Mouse (Mus musculus) intestine, embryonic 14.5 days (tissue): ENCODE data around the gene Cbx7. TPM values are rescaled to one million over a fixed set of nuclear protein-coding genes. Genes with fewer than 3 reads are reported as not detected.

ENCODE experiments used
- ATAC-seq: fragments of 200-750 bp; cut with Nextera tagmentation; replicated peaks from 2 replicates; pipeline ENCODE4 v1.8.0; 2017; ENCODE audit warnings: low read depth, moderate number of reproducible peaks, moderate TSS enrichment, moderate library complexity; ENCODE audit not compliant: low FRiP score, low TSS enrichment
- DNase-seq: peaks from one replicate; pipeline ENCODE4 v3.0.0-alpha.2; 2018; ENCODE audit warnings: low spot score
- H3K27ac ChIP-seq: fragments of 300-500 bp; sonication (generic); 2 replicates; pipeline ENCODE4 v1.5.1; 2014; ENCODE audit warnings: low read depth, mild to moderate bottlenecking, control low read depth
- H3K27me3 ChIP-seq: fragments of 300-500 bp; sonication (generic); replicated peaks from 2 replicates; pipeline ENCODE4 v1.6.1; 2014; ENCODE audit warnings: low read length, control low read depth; ENCODE audit not compliant: control insufficient read depth, insufficient read depth
- H3K36me3 ChIP-seq: fragments of 300-500 bp; sonication (generic); 2 replicates; pipeline ENCODE4 v1.6.1; 2014; ENCODE audit warnings: low read length, control low read depth; ENCODE audit not compliant: control insufficient read depth, insufficient read depth
- H3K4me1 ChIP-seq: fragments of 300-500 bp; sonication (generic); replicated peaks from 2 replicates; pipeline ENCODE4 v1.6.1; 2014; ENCODE audit warnings: low read length, control low read depth, mixed read lengths; ENCODE audit not compliant: control insufficient read depth, insufficient read depth
- H3K4me2 ChIP-seq: fragments of 300-500 bp; sonication (generic); 2 replicates; pipeline ENCODE4 v1.6.1; 2014; ENCODE audit warnings: low read length
- H3K4me3 ChIP-seq: fragments of 300-500 bp; sonication (generic); 2 replicates; pipeline ENCODE4 v1.5.1; 2014; ENCODE audit warnings: low read depth, low read length, control low read depth, mixed read lengths
- H3K9ac ChIP-seq: fragments of 300-500 bp; sonication (generic); 2 replicates; pipeline ENCODE4 v1.6.1; 2014; ENCODE audit warnings: mild to moderate bottlenecking, low read length
- H3K9me3 ChIP-seq: fragments of 300-500 bp; sonication (generic); 2 replicates; pipeline ENCODE4 v1.6.1; 2016; ENCODE audit warnings: low read length, control low read depth; ENCODE audit not compliant: control insufficient read depth
- WGBS: fragments of 180-500 bp; shearing (Covaris S2); extraction: QIAGEN DNeasy Blood & Tissue Kit; methylation state at CpG from one replicate; pipeline ENCODE4 v1.1.7; 2014; 5-methylcytosine and 5-hydroxymethylcytosine counted together
- polyA plus RNA-seq: library from polyadenylated mRNA; unstranded; fragments of >200 nt; fragmentation: Nextera tagmentation; extraction: Ambion mirVana; gene quantifications from 2 replicates; pipeline ENCODE4 v1.2.1, GENCODE M21; 2014

Gene Cbx7
- polyA plus RNA-seq, 1 experiment from 2014 or later = 6.2 TPM

DNA sequence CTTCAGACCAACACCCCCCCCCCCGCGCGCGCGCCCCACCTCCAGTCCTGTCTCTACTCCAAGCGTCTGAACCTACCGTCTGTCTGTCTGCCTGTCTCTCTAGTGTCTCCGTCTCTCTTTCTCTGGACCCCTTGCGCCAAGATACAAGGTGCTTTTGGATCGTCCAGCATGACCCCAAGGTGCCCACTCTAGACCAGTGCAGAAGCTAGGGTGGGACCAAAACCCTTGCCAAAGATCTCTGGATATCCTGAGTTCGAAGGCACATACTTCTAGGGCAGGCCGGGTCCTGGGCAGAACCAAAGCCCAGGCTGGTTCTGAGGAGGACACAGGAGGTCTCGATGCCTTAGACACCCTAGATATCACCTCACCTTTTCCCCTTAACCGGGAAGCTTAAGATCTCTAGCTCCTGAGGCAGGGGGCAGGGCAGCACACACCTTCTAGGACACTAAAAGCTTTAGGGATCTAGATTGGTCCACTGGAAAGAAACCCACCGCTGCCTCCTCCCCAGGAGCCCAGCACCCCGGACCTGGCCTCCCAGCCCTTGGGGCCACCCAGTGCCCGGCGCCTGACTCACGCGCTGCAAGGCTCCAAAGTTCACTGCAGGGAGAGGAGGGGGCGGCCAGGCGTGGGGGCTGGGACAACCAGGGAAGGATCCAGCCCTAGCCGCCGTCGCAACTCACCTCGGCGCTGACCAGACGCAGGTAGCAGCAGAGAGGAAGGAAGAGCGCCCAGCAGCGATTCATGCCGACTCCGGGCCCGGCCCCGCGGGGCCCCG lies 42.5 kb upstream of the Cbx7 start:
- DNase-seq (peak; percentile 83), ATAC-seq (peak; percentile 57)
- H3K4me2 ChIP-seq = peak overlapping the region; percentile 92
- H3K4me1 ChIP-seq = peaks cover 14% of the 10 kb centered on the region
- peak overlapping the region; percentile 69 for H3K9ac ChIP-seq
- H3K27me3 ChIP-seq = peaks cover 61% of the 10 kb centered on the region
- 3% methylated on average over 36 of the region's 36 CpGs for WGBS
- peak overlapping the region; percentile 83 for H3K27ac ChIP-seq
- H3K4me3 ChIP-seq = peak overlapping the region; percentile 57
- no peaks in the 10 kb centered on the region for H3K9me3 ChIP-seq
- H3K36me3 ChIP-seq = no peaks in the 10 kb centered on the region

- Histone ChIP-seq H3K36me3 (no peaks in the 10 kb centered on the region), H3K4me2 (peak overlapping the region; percentile 92), H3K27me3 (peaks cover 61% of the 10 kb centered on the region), H3K9ac (peak overlapping the region; percentile 69), H3K4me3 (peak overlapping the region; percentile 57), H3K27ac (peak overlapping the region; percentile 83), H3K9me3 (no peaks in the 10 kb centered on the region), H3K4me1 (peaks cover 14% of the 10 kb centered on the region)
- under 1% methylated on average over 50 of the region's 60 CpGs for WGBS
- ATAC-seq (peak; percentile 78), DNase-seq (peak; percentile 93)
Observed at GRCm38 (mm10) chr15:80012527-80013201, 41.7 kb upstream of the Cbx7 start.

- Histone ChIP-seq H3K4me3 (peak overlapping the region; percentile 57), H3K9ac (peak overlapping the region; percentile 69), H3K36me3 (no peaks in the 10 kb centered on the region), H3K4me1 (peaks cover 14% of the 10 kb centered on the region), H3K9me3 (no peaks in the 10 kb centered on the region), H3K27ac (peak overlapping the region; percentile 83), H3K27me3 (peaks cover 58% of the 10 kb centered on the region), H3K4me2 (peak overlapping the region; percentile 92)
- WGBS = under 1% methylated on average over 40 of the region's 56 CpGs
- ATAC-seq (0 out of 2 replicates have a peak, but pooled peaks have one; percentile 0), DNase-seq (peak; percentile 76)
Observed at GRCm38 (mm10) chr15:80011778-80012526, 41.0 kb upstream of the Cbx7 start.

DNA sequence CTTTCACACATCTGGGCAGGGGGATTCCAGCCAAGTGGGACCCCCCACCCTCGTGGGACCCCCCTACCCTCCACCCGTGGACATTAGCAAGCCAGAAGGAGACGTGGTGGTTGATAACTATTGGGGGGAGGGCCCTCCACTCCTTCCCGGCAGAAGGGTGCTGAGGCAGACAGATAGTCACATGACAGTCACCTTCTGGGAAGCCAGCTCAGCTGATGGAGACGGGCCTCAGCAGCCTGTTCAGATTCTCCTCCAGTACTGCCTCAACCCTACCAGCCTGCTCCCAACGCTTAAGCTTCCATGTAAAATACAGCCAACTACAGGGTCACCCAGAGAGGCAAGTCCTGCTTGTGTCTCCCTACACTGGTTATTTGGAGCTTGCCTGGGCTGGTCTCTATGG lies 40.3 kb upstream of the Cbx7 start:
- H3K4me1 ChIP-seq = peaks cover 14% of the 10 kb centered on the region
- no peak overlapping the region for H3K27ac ChIP-seq
- no peaks in the 10 kb centered on the region for H3K36me3 ChIP-seq
- DNase-seq (no peak), ATAC-seq (no peak)
- no peak overlapping the region for H3K4me3 ChIP-seq
- 34% methylated on average over 6 of the region's 6 CpGs for WGBS
- peaks cover 54% of the 10 kb centered on the region for H3K27me3 ChIP-seq
- no peaks in the 10 kb centered on the region for H3K9me3 ChIP-seq
- no peak overlapping the region for H3K9ac ChIP-seq
- peak overlapping the region; percentile 92 for H3K4me2 ChIP-seq

- no peak overlapping the region; the same call in 1 of the 2 replicates for H3K4me2 ChIP-seq
- no peak overlapping the region for H3K4me3 ChIP-seq
- no peaks in the 10 kb centered on the region for H3K36me3 ChIP-seq
- no peak for ATAC-seq
- no peak overlapping the region for H3K9ac ChIP-seq
- no peak overlapping the region for H3K27ac ChIP-seq
- H3K4me1 ChIP-seq = peaks cover 17% of the 10 kb centered on the region
- no peak for DNase-seq
- H3K9me3 ChIP-seq = no peaks in the 10 kb centered on the region
- WGBS = 39% methylated on average over 7 of the region's 7 CpGs
- H3K27me3 ChIP-seq = peaks cover 44% of the 10 kb centered on the region
Observed at GRCm38 (mm10) chr15:80010182-80010558, 39.3 kb upstream of the Cbx7 start.

- Histone ChIP-seq H3K9me3 (no peaks in the 10 kb centered on the region), H3K27me3 (peaks cover 38% of the 10 kb centered on the region), H3K27ac (no peak overlapping the region), H3K4me2 (no peak overlapping the region), H3K4me3 (no peak overlapping the region), H3K36me3 (no peaks in the 10 kb centered on the region), H3K4me1 (peaks cover 14% of the 10 kb centered on the region), H3K9ac (no peak overlapping the region)
- no peak for ATAC-seq
- DNase-seq = no peak
- 51% methylated on average over 12 of the region's 12 CpGs for WGBS
Observed at GRCm38 (mm10) chr15:80009421-80010181, 38.7 kb upstream of the Cbx7 start.

DNA sequence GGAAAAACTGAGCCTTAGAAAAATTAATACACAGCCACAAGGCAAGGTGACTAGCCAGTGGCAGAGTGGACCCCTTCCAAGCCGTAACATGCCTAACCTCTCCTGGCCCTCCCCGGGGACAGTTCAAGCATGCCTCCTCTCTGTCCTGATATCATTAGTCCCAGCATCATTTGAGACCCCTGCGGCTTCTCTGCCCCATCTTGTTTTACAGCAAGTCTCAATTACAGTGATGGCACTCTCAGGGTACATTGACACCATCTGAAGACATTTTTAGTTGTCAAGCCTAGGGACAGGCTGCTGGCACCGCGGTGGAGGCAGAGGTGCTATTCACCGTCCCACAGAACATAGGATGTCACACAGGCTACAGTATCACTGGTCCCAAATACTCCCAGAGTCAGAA lies 37.5 kb upstream of the Cbx7 start:
- no peak overlapping the region for H3K4me2 ChIP-seq
- H3K36me3 ChIP-seq = no peaks in the 10 kb centered on the region
- peaks cover 27% of the 10 kb centered on the region for H3K27me3 ChIP-seq
- ATAC-seq (no peak), DNase-seq (no peak)
- WGBS = 87% methylated on average over 6 of the region's 6 CpGs
- no peak overlapping the region for H3K9ac ChIP-seq
- no peak overlapping the region for H3K4me3 ChIP-seq
- H3K9me3 ChIP-seq = no peaks in the 10 kb centered on the region
- H3K27ac ChIP-seq = no peak overlapping the region
- H3K4me1 ChIP-seq = peaks cover 8% of the 10 kb centered on the region

GRCm38 (mm10) chr15:80006156-80006555 lies 35.2 kb upstream of the Cbx7 start:
- Histone ChIP-seq H3K9ac (no peak overlapping the region), H3K4me2 (no peak overlapping the region), H3K27me3 (peaks cover 4% of the 10 kb centered on the region; the same call in 1 of the 2 replicates), H3K4me3 (no peak overlapping the region), H3K36me3 (no peaks in the 10 kb centered on the region), H3K9me3 (no peaks in the 10 kb centered on the region), H3K4me1 (peaks cover 4% of the 10 kb centered on the region; the same call in 1 of the 2 replicates), H3K27ac (no peak overlapping the region)
- ATAC-seq (no peak), DNase-seq (no peak)
- WGBS = 69% methylated on average over 7 of the region's 7 CpGs
